ENCODE assay signal across 9 mouse cellular contexts in the genomic region with DNA sequence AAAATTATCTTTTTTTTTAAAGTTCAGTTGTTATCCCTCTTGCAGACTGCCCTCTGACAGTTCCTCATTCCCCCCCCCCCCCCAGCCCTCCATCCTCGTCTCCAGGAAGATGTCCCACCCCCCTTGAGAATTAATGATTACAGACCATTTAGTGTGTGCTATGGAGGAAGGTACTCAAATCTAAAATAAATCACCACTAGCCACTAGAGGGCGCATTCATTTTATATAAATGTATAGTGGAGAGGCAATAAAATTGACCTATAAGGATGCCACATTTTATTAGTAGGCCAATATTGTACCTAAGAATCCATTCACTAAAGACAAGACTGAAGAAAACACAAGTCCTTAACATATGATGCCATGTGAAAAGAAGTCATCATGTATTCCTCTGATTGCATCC. TPM values are rescaled to one million over a fixed set of nuclear protein-coding genes. Genes with fewer than 3 reads are reported as not detected.
DNase-seq lines count a peak whose midpoint lies in the region; ATAC-seq and TF ChIP-seq lines count a peak whose summit lies in the region.
"Had no signal": no experiment of that assay in that cellular context is flagged by ENCODE, and none has a peak within 500 bp of the region (broad histone marks: within the 10 kb centered on the region; RNA-seq: fewer than 3 reads in every experiment).

No protein-coding gene starts in this region.

- 20% methylated on average over 2 of the region's 2 CpGs for WGBS in heart, embryonic 11.5 days (ENCODE audit: insufficient replicate concordance)

- DNase-seq in cerebellum, postnatal 14 days: peak; percentile 28 to 38
- no peak for DNase-seq in cerebellum, adult 8-10 months
- peak in 1 of 2 experiments; percentile 26 for DNase-seq in layer of hippocampus, adult 2 months (ENCODE audit: low spot score in 2 of 2)
- DNase-seq in layer of hippocampus, postnatal 25 days (ENCODE audit: extremely low spot score in 1 of 2, low spot score in 1 of 2): no peak
- peak; percentile 72 for DNase-seq in NIH3T3 (ENCODE audit: low read depth)
- peak; percentile 16 for DNase-seq in hindlimb bud, embryonic 11.5 days (ENCODE audit: extremely low spot score, low read depth, low spot score)
- DNase-seq in urinary bladder, postnatal 10 days (ENCODE audit: low spot score): no peak

- TF ChIP-seq CTCF in layer of hippocampus, adult 2 months (conservative IDR thresholded peaks at IDR 0.05): peak; percentile 69

- H3K4me3 ChIP-seq in layer of hippocampus, adult 2 months: no peak overlapping the region
- no peak overlapping the region for H3K4me3 ChIP-seq in heart, embryonic 11.5 days (ENCODE audit: low read depth, low read length)

- ATAC-seq in heart, embryonic 11.5 days (replicated peaks; ENCODE audit: insufficient number of reproducible peaks, low FRiP score, low TSS enrichment): no peak

- no peaks in the 10 kb centered on the region for H3K4me1 ChIP-seq in heart, embryonic 11.5 days (ENCODE audit: control insufficient read depth, insufficient read depth, low read length)

- no peak overlapping the region for H3K27ac ChIP-seq in layer of hippocampus, adult 2 months
- H3K27ac ChIP-seq in heart, embryonic 11.5 days (ENCODE audit: low read depth, low read length): no peak overlapping the region
- H3K27ac ChIP-seq: liver, embryonic 14.5 days had no signal

- H3K27me3 ChIP-seq in heart, embryonic 11.5 days (ENCODE audit: control insufficient read depth, insufficient read depth, low read length): no peaks in the 10 kb centered on the region

- H3K9ac ChIP-seq in heart, embryonic 11.5 days (ENCODE audit: low read depth, low read length): no peak overlapping the region
- H3K9ac ChIP-seq: liver, embryonic 14.5 days had no signal

- no peak overlapping the region for H3K4me2 ChIP-seq in heart, embryonic 11.5 days

- no peaks in the 10 kb centered on the region for H3K9me3 ChIP-seq in heart, embryonic 11.5 days (replicated peaks; ENCODE audit: control insufficient read depth, low read length)

- no peaks in the 10 kb centered on the region for H3K36me3 ChIP-seq in heart, embryonic 11.5 days (ENCODE audit: control insufficient read depth, insufficient read depth, low read length)

RNA-seq across cellular contexts. Expression of a gene that starts 40.0 kb away (rescaled TPM):
- total RNA-seq in layer of hippocampus, adult 2 months (2021): 1 to 10 TPM; 1.3 to 1.5 TPM
- 1 to 10 TPM; 1.6 to 1.9 TPM for total RNA-seq in layer of hippocampus, postnatal 25 days (2021)
- 0.13 and 0.18 TPM in 2 replicates for polyA plus RNA-seq in heart, embryonic 11.5 days (2014; fragmentation: Nextera tagmentation; extraction: Ambion mirVana)

Comparison
In these comparisons a context has a peak if more than half of its experiments do, and no peak if none do; other contexts are left out.
1. DNase-seq: peak in cerebellum, postnatal 14 days (2 of 2), NIH3T3 (single experiment) and hindlimb bud, embryonic 11.5 days (single experiment); none in cerebellum, adult 8-10 months (single experiment), layer of hippocampus, postnatal 25 days (0 of 2) and urinary bladder, postnatal 10 days (single experiment).